Mouse (Mus musculus): ENCODE data around the gene Epb41l1.

- TF ChIP-seq CTCF (IDR thresholded peaks at IDR 0.05; ENCODE audit: low read depth) (no peak), EP300 (IDR thresholded peaks at IDR 0.05; ENCODE audit: low read depth) (no peak)
Observed at GRCm38 (mm10) chr2:156479833-156480232, 59.1 kb downstream of the Epb41l1 start.

Measured in liver, postnatal 0 days (tissue).